Mouse (Mus musculus): ENCODE measurements at regions not wholly inside any gene's neighbourhood (a gene's known extent, or its start where the extent isn't known, plus 50 kb on each side); places are given as distances from the start of the nearest gene placed in this dataset.
A peak's percentile ranks its signal among the peaks of the same experiment; 100 is the strongest.
"Not testable (repeated sequence)": the region's sequence is repeated elsewhere in the genome, so short reads cannot be mapped to it uniquely, and the experiment has no call there.

DNA sequence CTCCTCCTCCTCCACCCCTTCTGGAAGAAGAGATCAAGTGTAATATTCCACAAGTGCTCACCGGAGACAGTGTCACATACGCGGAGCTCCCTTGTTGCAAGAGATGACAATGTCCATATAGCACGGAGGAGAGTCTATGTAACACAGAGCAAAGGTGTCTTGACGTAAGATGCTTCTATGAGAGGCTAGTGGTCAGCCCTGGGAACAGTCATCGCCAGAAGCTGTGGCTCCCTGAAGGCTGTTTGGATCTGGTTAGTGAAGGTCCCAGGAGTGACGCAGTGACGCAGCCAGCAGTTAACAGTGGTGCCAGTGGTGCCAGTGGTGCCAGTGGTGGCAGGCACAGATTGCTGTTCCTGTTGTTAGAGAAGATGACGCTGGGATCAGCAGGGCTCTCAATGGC is 66.9 kb downstream of the Twistnb start:
- DNase-seq (ENCODE audit: low spot score in 2 of 2), result no peak

DNA sequence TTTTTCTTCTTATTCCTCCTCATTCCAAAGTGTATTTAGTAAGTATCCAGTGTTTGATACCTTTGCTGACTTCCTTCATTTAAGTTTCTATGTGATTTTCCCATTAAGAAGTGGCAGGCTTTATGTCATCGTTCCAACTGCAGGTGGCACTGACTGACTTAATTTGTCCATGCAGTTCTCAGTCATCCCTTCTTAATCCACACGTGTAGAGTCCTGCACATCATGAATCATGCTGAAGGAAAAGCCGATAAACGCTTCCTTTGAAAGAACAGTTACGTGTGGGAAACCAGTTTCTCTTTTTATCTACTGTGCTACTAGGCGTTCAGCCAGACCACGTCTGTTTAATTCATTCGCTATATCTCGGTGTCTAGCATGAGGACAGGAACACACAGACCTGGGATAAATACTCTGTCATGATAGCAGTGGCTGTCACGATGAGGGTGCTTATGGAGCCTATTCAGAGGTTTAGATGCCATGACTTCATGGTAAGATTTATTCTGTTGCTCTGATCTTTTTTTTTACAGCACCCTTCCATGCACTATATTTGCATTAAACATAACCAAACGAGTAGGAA is 68.0 kb downstream of the Twistnb start:
- peak; percentile 2 to 29 for DNase-seq (ENCODE audit: low spot score in 2 of 2)

DNA sequence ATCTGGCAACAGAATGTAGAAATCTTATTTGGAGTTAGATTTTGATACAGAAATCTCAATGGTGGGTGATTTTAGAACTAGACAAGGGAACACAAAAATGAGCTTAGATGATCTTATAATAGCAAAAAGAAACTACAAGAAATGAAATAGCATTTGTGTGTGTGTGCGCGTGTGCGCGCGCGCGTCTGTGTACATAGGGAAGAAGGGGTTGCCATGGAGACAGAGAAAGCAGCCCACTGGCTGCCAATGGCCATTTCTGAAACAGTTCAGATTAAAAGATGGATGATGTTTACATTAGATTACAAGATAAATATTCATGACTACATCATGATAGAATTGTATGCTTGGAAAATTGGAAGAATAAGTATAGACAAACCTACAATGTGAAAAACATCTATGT is 112.1 kb downstream of the Twistnb start:
- peak; percentile 8 to 27 for DNase-seq (ENCODE audit: low spot score in 2 of 2)

DNA sequence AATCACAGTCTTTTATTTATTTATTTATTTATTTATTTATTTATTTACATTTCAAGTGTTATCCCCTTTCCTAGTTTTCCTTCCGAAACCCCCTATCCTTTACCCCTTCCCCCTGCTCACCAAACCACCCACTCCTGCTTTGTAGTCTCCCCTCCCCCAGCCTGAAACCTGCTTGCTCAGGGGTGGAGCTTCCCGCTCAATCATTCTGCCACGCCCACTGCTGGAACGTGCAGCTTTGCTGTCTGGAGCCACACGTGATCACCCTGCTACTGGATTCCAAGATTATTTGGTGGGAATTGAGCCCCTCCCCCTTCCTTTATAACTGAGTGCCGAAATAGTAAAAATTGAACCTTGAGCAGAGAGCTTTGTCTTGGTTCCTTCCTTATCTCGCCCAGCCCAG is 122.2 kb downstream of the Twistnb start:
- DNase-seq (ENCODE audit: low spot score in 2 of 2), result not testable (repeated sequence)

DNA sequence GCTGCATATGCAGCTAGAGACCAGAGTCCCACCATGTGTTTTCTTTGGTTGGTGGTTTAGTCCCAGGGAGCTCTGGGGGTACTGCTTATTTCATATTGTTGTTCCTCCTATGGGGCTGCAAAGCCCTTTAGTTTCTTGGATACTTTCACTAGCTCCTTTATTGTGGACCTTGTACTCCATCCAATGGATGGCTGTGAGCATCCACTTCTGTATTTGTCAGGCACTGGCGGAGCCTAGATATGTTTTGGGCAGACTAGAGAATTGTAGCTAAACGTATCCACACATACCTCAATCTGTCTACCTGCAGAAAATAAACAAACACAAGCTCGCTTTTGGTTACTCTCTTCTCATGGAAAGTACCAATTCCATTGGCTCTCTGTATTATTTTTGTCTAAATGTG is 122.8 kb downstream of the Twistnb start:
- no peak for DNase-seq (ENCODE audit: low spot score in 2 of 2)

DNA sequence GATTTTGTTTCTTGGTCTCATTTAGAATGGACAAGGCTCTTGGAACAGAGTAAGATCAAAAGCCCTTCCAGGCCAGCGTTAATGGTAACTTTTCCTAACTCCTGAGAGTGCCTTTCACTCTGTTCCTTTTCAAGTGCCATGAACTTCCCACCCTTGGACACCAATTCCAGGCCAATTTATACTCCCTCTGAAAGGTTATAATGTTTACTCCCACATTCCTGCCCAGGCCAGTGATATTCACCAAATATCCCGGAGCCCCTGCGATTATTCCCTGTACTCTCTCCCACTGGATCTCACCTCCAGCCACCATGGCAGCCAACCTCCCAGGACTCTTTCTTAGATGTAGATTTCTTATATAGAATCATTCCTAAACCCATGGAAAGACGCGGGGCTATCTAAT is 123.2 kb downstream of the Twistnb start:
- DNase-seq (ENCODE audit: low spot score in 2 of 2), result no peak

DNA sequence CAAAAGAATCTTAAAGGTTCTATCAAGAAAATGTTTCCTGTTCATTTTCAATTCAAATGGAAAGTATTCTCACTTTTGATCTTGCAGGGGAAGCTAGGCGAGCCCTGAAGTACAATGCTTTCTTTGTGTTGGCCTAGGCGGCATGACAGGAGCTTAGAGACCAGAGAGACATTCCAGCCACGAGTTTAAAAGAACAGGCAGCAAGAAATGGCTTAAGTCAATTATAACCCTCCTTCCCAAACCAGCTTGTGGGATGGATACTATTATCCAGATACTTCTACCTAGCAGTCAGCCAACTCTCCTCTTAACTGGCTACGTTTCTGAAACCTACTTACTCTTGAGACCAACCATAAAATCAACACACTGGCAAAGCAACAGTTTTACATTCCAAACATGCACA is 124.3 kb downstream of the Twistnb start:
- DNase-seq (ENCODE audit: low spot score in 2 of 2), result no peak

DNA sequence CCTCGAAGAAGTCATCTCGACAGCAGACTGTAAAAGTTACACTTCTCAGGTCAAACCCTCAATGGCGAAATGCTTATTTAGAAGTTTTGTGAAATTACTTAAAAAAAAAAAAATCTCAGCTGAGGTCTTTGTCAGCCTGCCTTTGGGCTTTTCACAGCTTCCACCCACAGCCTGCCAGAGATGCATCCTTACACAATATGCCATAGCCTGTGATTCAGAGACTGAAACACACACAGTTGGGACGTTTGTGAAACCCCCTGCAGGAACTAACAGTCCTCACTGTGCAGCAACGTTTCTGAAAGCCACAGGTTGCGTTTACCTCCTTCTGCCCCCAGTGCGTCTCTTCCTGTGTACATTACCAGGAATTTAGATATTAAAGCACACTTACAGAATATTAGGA is 131.7 kb downstream of the Twistnb start:
- DNase-seq (ENCODE audit: low spot score in 2 of 2), result peak in 1 of 2 experiments; percentile 6

DNA sequence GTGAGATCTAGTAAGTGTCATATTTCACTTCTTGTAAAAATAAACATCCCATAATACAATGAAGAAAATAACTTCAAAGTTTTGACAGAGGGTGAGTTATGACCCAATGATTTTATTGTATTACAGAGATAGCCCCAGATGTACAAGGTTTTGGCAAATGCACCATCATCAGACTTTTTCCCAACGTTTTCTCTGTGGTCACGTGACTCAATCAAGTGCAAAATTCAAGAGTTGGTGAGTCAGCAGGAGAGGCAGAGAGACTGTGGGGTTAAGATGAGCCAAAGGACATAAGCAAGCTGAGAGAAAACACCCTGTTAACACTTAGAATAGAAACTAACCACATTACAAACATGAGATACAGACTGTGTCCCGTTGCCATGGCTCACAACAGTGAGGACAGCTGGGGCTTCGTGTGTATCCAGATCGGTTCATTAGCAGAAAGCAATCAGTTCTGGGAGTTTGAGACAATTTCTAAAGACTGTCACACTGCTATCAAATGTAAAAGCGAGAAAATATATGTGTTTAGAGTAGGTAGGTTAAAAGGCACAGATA is 148.5 kb downstream of the Twistnb start:
- DNase-seq (ENCODE audit: low spot score in 2 of 2), result no peak

DNA sequence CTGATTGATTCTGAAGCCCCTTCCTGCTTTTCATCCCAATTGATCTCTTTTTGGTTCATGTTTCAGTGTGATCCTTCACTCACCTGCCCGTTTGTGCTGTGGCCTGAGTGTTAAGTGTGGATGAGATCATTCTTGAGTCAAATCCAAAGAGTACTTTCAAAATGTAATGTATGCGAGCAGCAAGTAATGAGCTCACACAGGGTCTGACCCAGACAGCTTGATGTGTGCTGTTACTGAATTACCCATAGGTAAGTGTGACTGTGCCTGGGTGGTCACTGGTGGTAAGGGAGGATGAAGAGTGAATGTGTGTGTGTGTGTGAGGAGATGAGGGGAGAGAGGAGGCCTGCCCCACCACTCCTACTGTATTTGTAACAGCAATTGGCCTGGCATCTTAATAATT is 151.4 kb downstream of the Twistnb start:
- no peak for DNase-seq (ENCODE audit: low spot score in 2 of 2)

DNA sequence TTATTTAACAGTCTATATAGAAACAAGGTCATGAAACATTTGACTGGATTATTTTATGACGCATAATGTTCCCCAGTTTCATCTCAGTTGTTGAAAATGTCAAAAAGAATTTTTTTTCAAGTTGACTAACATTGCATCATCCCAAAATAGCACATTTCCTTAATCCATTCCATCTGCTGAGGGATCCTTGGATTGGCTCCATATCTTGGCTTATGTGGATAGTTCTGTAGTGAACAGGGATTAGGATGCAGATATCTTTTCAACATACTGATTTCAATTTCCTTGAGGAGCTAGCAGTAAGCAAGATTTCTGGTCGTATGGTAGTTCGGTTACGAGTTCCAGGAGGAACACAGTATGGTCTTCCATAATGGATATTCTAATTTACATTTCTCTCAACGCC is 161.6 kb downstream of the Twistnb start:
- DNase-seq (ENCODE audit: low spot score in 2 of 2), result no peak

DNA sequence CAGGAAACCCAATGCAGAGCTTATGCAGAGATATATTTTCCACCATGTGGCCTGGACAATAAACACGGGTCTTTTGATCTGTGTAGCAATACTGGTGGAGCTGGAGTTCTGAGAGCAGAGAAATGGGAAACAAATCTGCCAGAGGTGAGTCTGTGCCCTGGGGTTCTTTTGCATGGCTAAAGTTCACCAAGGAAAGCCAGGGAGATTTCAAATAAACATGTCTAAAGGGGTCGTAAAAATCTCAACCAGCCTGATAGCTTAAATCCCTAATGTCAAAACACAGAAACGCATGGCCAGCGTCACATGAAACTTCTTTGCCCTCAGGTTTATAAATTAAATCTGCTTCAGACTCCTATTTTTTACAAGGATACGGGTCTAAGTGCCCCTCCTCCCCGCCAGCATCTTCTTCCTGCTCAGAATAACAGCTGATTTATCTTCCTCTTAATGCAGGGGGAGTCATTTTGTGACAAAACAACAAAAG is 163.0 kb downstream of the Twistnb start:
- no peak for DNase-seq (ENCODE audit: low spot score in 2 of 2)

DNA sequence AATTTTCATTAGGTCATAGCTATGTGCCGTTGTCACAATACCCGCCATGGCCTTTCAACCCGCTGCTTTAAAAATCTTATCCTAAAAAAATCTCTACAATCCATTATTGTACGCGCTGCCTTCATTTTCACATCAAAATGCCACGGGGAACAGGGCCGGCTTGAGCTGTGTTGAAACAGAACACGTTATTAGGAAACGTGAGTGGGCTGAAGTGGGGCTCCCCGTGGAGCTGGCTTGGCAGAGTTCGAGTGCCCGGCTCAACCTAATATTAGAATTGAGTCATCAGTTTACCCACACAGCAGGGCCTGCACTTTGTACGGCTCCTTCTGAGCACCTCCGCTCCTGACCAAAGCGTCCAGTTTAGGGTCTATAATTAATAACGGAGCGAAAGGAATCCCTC is 163.5 kb downstream of the Twistnb start:
- DNase-seq (ENCODE audit: low spot score in 2 of 2), result no peak

DNA sequence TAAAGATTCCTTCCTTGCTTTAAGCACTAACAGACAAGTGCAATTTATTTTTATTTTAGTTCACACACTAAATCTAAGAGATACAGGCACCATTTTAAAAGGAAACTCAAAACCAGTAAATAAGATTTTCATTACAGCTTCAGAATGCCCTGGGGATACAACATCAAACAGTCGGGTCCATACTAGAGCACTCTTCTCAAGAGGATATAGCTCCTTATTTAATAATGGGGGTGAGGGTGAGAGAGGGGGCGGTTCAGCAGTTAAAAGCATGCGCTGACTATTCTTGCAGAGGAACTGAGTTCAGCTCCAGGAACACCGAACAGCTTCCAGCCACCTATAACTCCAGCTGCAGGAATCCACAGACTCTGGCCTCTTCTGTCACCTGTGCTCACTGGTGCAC is 164.2 kb downstream of the Twistnb start:
- no peak for DNase-seq (ENCODE audit: low spot score in 2 of 2)

DNA sequence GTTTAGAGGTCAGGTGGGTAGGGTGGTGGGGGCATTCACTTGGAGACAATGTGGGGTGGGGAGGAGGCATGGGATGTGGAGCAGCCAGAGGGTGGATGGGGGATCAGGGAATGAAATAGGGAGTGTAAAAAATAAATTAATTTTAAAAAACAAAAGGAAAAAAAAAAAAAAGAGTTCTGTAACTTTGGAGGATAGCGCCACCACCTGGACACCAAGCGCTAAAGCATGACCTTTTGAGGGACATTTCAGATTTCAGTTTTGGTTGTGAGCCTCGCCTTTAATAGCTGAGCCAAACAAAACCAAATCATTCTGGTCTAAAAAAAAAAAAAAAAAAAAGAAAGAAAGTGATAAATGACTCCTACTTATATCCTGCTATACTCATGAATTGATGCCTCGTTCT is 176.0 kb downstream of the Twistnb start:
- no peak for DNase-seq (ENCODE audit: low spot score in 2 of 2)

DNA sequence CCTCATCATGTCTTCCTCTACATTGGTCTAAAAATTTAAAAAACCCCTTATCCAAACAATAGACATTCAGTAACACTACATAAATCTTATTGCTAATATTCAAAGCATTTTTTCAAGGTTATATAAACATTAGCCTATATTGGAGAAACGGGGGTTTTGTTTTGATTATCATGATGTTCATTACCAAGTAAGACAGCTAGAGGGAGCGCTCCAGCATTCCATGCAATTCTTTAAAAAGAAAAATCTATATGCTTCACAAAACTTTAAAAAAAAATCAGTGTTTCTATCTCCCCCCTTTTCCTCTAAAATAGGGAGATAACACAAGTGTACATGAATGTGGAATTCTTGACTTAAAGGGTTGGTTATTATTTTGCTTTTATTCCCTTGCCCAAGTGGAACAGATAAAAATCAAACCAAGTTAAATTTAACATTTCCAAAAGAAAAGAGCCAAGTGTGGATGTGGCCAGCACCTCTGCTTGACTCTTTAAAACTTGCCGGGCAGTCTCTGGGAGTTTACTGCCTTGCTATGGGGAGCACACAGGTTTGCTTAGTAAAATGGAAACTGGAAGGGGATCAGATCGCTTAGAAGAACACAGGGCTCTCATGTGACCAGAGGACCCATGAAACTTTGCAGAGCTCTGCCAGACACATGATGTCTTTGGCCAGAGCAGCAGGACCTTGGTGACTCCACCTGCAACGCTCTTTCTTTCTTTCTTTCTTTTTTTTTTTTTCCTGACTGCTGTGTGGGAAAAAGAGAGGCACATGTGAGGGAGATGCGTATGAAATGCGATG is 178.6 kb downstream of the Twistnb start:
- no peak for DNase-seq (ENCODE audit: low spot score in 2 of 2)

DNA sequence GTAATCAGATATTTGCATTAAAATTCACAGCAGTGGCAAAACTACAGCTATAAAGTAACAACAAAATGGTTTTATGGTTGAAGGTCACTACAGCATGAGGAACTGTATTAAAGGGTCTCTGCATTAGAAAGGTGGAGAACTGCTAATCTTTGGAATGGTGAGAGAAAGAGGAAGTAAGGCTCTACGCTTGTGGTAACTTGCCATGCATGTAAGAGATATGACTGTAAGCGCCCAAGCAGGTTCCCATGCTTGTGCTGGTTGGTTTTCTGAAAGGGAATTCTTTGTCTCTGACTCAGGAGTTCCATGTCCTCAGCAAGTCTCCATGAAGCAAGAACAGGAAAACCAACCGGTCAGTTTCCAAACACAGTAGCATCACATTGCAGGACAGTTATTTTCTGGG is 182.9 kb downstream of the Twistnb start:
- no peak for DNase-seq (ENCODE audit: low spot score in 2 of 2)

DNA sequence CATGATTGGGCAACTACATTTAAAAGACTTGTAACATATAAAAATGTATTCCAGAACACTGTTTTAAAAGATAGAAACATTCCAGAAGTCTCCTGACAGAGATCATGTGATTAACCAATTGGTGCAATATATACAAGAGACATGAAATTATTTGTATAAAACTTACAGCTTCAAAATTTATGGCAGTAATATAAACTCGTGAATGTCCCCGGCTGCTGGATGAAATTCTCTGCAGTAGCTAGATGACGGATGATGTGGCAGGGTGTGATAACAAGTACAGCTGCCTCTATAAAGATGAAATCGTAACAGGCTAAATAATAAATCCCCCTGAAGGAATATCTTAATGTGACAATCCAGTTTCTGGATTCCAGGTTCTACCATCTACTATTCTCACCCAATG is 191.0 kb downstream of the Twistnb start:
- DNase-seq (ENCODE audit: low spot score in 2 of 2), result no peak

DNA sequence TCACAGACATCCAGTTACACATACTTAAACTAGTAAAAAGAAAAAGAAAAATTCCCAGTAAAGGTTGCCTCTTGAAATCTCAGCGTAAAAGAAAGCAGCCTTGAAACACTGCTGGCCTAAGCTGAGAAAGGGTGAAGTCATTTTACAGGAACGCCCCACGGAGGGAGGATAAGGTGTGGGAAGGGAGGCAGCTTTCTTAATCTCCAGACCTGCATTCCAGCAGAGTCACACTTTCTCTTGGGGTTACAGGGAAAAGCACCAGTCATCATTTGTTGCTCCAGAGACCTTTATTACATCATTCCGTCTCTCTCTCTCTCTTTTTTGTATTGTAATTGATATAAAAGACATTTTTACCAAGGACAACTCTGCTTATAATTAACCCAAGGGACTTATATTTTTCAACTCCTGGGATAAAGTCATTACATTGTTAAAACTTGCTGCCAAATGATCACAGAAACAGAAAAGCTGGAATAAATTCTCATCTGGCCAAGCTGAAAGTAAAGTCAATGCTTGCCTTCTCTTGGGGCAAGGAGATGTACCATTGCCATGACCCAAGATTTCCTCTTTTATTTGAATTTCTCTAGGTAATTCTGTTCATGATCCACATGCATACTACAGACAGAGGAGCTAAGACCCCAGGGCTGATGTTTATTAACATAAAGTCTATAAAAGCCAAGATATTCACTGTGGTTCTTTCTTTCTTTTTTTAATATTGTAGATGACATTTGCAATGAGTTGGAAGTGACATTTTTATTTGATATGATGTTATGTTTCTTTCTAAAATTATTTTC is 196.9 kb downstream of the Twistnb start:
- no peak for DNase-seq (ENCODE audit: low spot score in 2 of 2)

DNA sequence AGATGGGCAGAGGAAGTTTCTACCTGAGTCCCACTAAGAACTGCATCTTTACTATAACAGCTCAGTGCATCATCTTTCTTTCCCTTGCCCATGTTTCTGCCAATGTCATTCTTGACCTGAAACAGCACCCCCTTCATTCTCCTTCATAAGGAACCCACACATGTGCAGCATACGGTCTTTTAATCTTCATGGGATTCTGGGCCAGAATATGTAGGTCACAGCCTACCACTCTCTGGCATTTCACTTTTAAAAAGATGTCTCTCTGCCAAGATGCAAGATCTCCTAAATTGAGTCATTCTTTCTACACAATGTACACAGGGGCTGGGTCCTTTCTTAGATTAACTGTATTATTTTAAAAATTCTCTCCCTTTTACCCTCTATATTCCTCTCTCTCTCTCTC is 223.2 kb downstream of the Twistnb start:
- peak in 1 of 2 experiments; percentile 6 for DNase-seq (ENCODE audit: low spot score in 2 of 2)

DNA sequence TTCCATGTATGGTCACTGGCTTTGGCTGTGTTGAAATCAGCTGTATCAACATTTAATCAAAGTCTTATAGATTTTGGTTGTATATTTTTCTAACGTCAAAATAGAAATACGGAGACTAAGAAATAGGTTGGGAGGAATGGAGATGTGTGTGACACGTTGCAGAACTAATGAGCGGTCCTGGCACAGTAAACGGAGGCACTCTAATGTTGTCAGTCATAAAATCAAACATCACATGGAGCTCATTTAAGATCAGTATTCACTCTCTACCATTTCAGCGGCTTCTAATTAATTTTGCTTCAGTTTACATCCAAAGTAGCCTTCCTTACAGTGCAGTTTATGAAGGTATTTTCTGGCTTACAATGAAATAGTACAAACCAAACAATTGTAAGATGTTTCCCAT is 246.1 kb downstream of the Twistnb start:
- DNase-seq (ENCODE audit: low spot score in 2 of 2), result no peak

DNA sequence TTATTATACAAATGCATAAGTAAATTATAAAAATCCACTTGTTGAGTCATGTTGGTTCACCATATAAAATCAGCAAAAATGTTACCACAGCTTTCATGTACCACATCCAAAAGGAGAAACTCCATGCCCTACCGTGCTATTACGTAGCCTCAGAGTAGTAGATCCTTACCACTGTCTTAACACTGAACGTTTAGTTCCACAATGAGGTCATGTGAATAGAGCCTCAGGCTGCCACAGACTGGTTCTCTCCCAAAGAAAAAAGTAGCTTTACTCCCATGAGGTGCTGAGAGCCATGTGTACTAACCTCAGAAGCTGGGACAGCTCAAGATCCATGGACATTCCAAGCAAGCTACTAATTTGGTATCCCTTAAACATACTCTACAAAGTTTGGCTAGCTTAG is 235.4 kb upstream of the Ferd3l start:
- no peak for DNase-seq (ENCODE audit: low spot score in 2 of 2)

DNA sequence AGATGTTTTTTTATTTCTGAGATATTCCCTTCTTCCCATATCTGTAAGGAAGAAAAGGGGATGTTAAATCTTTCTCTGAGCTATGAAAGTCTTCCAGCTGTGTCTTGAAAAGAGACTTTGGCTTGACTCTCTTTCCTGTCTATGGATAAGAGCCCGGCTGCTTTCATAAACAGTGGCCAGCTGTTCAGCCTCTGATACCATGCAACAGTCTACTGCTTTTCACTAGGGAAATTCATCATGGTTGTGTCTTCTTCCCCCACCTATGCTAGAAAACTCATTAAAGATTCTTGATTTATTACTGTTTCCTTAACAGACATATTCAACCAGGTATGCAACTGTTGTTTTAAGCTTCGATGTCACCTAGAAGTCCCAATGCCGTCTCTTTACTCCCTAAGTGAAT is 213.8 kb upstream of the Ferd3l start:
- DNase-seq (ENCODE audit: low spot score in 2 of 2), result no peak
